Mouse (Mus musculus): Measurements from ENCODE around the gene Thbs1. TPM values are rescaled to one million over a fixed set of nuclear protein-coding genes. Genes with fewer than 3 reads are reported as not detected.

The Thbs1 gene
- polyA plus RNA-seq, 1 experiment from 2014 or later: 5.8 TPM

GRCm38 (mm10) chr2:118081581-118081980 lies 30.1 kb upstream of the Thbs1 start:
- ATAC-seq: no peak
- DNase-seq (ENCODE audit: low spot score): no peak
- Histone ChIP-seq H3K27ac (ENCODE audit: low read depth, low read length) (no peak overlapping the region), H3K9me3 (replicated peaks; ENCODE audit: control insufficient read depth, low read length) (no peaks in the 10 kb centered on the region), H3K9ac (ENCODE audit: low read length) (no peak overlapping the region), H3K36me3 (ENCODE audit: control insufficient read depth, insufficient read depth, low read length) (no peaks in the 10 kb centered on the region), H3K4me3 (ENCODE audit: low read depth, low read length) (no peak overlapping the region), H3K4me2 (ENCODE audit: low read length) (no peak overlapping the region), H3K27me3 (replicated peaks; ENCODE audit: control insufficient read depth, insufficient read depth, low read length) (no peaks in the 10 kb centered on the region), H3K4me1 (ENCODE audit: control insufficient read depth, insufficient read depth, low read length) (no peaks in the 10 kb centered on the region)
- 80% methylated on average over 5 of the region's 5 CpGs for WGBS

GRCm38 (mm10) chr2:118083652-118084051 lies 28.0 kb upstream of the Thbs1 start:
- 93% methylated on average over 6 of the region's 6 CpGs for WGBS
- ATAC-seq: no peak

DNA sequence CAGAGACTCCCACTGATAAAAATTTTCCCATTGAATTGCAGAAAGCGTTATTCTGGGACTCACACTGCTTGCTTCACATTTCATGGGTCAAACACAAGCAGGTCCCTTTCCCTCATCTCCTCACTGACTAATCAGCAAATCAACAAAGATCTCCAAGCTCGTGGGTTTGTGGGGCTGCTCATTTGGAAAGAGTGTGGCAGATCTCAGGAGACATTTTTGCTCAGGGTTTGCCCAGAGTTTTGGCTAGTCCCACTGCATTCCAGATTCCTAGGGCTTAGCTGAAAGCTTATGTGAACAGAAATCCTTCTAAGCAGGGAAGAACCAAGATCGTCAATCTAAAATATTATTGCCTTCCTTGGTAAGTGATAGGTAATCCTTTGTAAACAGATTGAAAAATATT lies 27.0 kb upstream of the Thbs1 start:
- 79% methylated on average over 3 of the region's 3 CpGs for WGBS
- no peak for DNase-seq (ENCODE audit: low spot score)
- no peaks in the 10 kb centered on the region for H3K9me3 ChIP-seq (replicated peaks; ENCODE audit: control insufficient read depth, low read length)
- H3K27me3 ChIP-seq (replicated peaks; ENCODE audit: control insufficient read depth, insufficient read depth, low read length): no peaks in the 10 kb centered on the region
- no peak overlapping the region for H3K27ac ChIP-seq (ENCODE audit: low read depth, low read length)
- H3K4me1 ChIP-seq (ENCODE audit: control insufficient read depth, insufficient read depth, low read length): no peaks in the 10 kb centered on the region
- no peaks in the 10 kb centered on the region for H3K36me3 ChIP-seq (ENCODE audit: control insufficient read depth, insufficient read depth, low read length)
- no peak overlapping the region for H3K9ac ChIP-seq (ENCODE audit: low read length)
- H3K4me2 ChIP-seq (ENCODE audit: low read length): no peak overlapping the region
- ATAC-seq: no peak
- no peak overlapping the region for H3K4me3 ChIP-seq (ENCODE audit: low read depth, low read length)

More at GRCm38 (mm10) chr2:118083652-118084051, 28.0 kb upstream of the Thbs1 start:
- no peaks in the 10 kb centered on the region for H3K27me3 ChIP-seq (replicated peaks; ENCODE audit: control insufficient read depth, insufficient read depth, low read length)
- no peaks in the 10 kb centered on the region for H3K9me3 ChIP-seq (replicated peaks; ENCODE audit: control insufficient read depth, low read length)
- no peak overlapping the region for H3K27ac ChIP-seq (ENCODE audit: low read depth, low read length)
- no peak for DNase-seq (ENCODE audit: low spot score)
- H3K36me3 ChIP-seq (ENCODE audit: control insufficient read depth, insufficient read depth, low read length): no peaks in the 10 kb centered on the region
- no peak overlapping the region for H3K4me2 ChIP-seq (ENCODE audit: low read length)
- H3K4me1 ChIP-seq (ENCODE audit: control insufficient read depth, insufficient read depth, low read length): no peaks in the 10 kb centered on the region
- no peak overlapping the region for H3K4me3 ChIP-seq (ENCODE audit: low read depth, low read length)
- no peak overlapping the region for H3K9ac ChIP-seq (ENCODE audit: low read length)

DNA sequence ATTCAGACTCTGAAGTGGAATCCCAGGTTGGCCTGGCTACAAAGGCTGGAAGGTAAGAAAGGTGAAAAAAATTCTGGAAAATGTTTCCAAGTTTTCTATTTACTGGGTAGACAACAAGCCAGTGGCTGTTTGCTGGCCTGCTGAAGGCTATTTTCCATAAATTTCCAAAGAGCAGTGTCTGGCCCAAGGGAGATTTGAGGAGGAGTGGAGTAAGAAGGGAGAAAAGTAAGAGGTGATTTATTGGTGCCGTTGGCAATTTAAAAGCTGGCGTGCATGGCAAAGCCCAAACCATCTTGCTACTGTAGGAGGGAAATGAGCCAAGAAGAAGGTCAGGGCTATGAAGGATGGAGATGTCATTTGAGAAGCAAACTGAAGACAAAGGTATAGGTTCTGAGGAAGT lies 26.0 kb upstream of the Thbs1 start:
- no peak overlapping the region for H3K9ac ChIP-seq (ENCODE audit: low read length)
- H3K4me2 ChIP-seq (ENCODE audit: low read length): no peak overlapping the region
- ATAC-seq: no peak
- no peaks in the 10 kb centered on the region for H3K27me3 ChIP-seq (replicated peaks; ENCODE audit: control insufficient read depth, insufficient read depth, low read length)
- DNase-seq (ENCODE audit: low spot score): no peak
- H3K4me3 ChIP-seq (ENCODE audit: low read depth, low read length): no peak overlapping the region
- no peaks in the 10 kb centered on the region for H3K36me3 ChIP-seq (ENCODE audit: control insufficient read depth, insufficient read depth, low read length)
- H3K9me3 ChIP-seq (replicated peaks; ENCODE audit: control insufficient read depth, low read length): no peaks in the 10 kb centered on the region
- H3K27ac ChIP-seq (ENCODE audit: low read depth, low read length): no peak overlapping the region
- 89% methylated on average over 2 of the region's 2 CpGs for WGBS
- H3K4me1 ChIP-seq (ENCODE audit: control insufficient read depth, insufficient read depth, low read length): no peaks in the 10 kb centered on the region

GRCm38 (mm10) chr2:118087044-118087726 lies 24.5 kb upstream of the Thbs1 start:
- H3K27me3 ChIP-seq (replicated peaks; ENCODE audit: control insufficient read depth, insufficient read depth, low read length): no peaks in the 10 kb centered on the region
- H3K4me1 ChIP-seq (ENCODE audit: control insufficient read depth, insufficient read depth, low read length): no peaks in the 10 kb centered on the region
- no peaks in the 10 kb centered on the region for H3K36me3 ChIP-seq (ENCODE audit: control insufficient read depth, insufficient read depth, low read length)
- H3K4me3 ChIP-seq (ENCODE audit: low read depth, low read length): no peak overlapping the region
- no peak for ATAC-seq
- WGBS: 80% methylated on average over 10 of the region's 10 CpGs
- no peak for DNase-seq (ENCODE audit: low spot score)
- no peak overlapping the region for H3K4me2 ChIP-seq (ENCODE audit: low read length)
- H3K9ac ChIP-seq (ENCODE audit: low read length): no peak overlapping the region
- H3K27ac ChIP-seq (ENCODE audit: low read depth, low read length): no peak overlapping the region
- no peaks in the 10 kb centered on the region for H3K9me3 ChIP-seq (replicated peaks; ENCODE audit: control insufficient read depth, low read length)

GRCm38 (mm10) chr2:118091226-118091625 lies 20.4 kb upstream of the Thbs1 start:
- H3K9ac ChIP-seq (ENCODE audit: low read length): no peak overlapping the region
- DNase-seq (ENCODE audit: low spot score): no peak
- H3K4me1 ChIP-seq (ENCODE audit: control insufficient read depth, insufficient read depth, low read length): no peaks in the 10 kb centered on the region
- H3K36me3 ChIP-seq (ENCODE audit: control insufficient read depth, insufficient read depth, low read length): no peaks in the 10 kb centered on the region
- no peak overlapping the region for H3K4me2 ChIP-seq (ENCODE audit: low read length)
- no peaks in the 10 kb centered on the region for H3K9me3 ChIP-seq (replicated peaks; ENCODE audit: control insufficient read depth, low read length)
- WGBS: 90% methylated on average over 5 of the region's 5 CpGs
- no peaks in the 10 kb centered on the region for H3K27me3 ChIP-seq (replicated peaks; ENCODE audit: control insufficient read depth, insufficient read depth, low read length)
- H3K4me3 ChIP-seq (ENCODE audit: low read depth, low read length): no peak overlapping the region
- no peak overlapping the region for H3K27ac ChIP-seq (ENCODE audit: low read depth, low read length)
- ATAC-seq: no peak

GRCm38 (mm10) chr2:118099104-118099503 lies 12.6 kb upstream of the Thbs1 start:
- DNase-seq (ENCODE audit: low spot score) (peak; percentile 34), ATAC-seq (peak; percentile 46; the same call in 1 of the 2 replicates)
- Histone ChIP-seq H3K4me3 (ENCODE audit: low read depth, low read length) (no peak overlapping the region), H3K9me3 (replicated peaks; ENCODE audit: control insufficient read depth, low read length) (no peaks in the 10 kb centered on the region), H3K4me2 (ENCODE audit: low read length) (no peak overlapping the region), H3K27me3 (replicated peaks; ENCODE audit: control insufficient read depth, insufficient read depth, low read length) (no peaks in the 10 kb centered on the region), H3K9ac (ENCODE audit: low read length) (no peak overlapping the region), H3K27ac (ENCODE audit: low read depth, low read length) (no peak overlapping the region), H3K36me3 (ENCODE audit: control insufficient read depth, insufficient read depth, low read length) (no peaks in the 10 kb centered on the region), H3K4me1 (ENCODE audit: control insufficient read depth, insufficient read depth, low read length) (no peaks in the 10 kb centered on the region)
- whole genome bisulfite sequencing: 43% methylated on average over 4 of the region's 4 CpGs

GRCm38 (mm10) chr2:118102169-118102568 lies 9.5 kb upstream of the Thbs1 start:
- Histone ChIP-seq H3K4me3 (ENCODE audit: low read depth, low read length) (no peak overlapping the region), H3K4me1 (ENCODE audit: control insufficient read depth, insufficient read depth, low read length) (no peaks in the 10 kb centered on the region), H3K27ac (ENCODE audit: low read depth, low read length) (no peak overlapping the region), H3K4me2 (ENCODE audit: low read length) (no peak overlapping the region), H3K9me3 (replicated peaks; ENCODE audit: control insufficient read depth, low read length) (no peaks in the 10 kb centered on the region), H3K9ac (ENCODE audit: low read length) (no peak overlapping the region), H3K36me3 (ENCODE audit: control insufficient read depth, insufficient read depth, low read length) (no peaks in the 10 kb centered on the region), H3K27me3 (replicated peaks; ENCODE audit: control insufficient read depth, insufficient read depth, low read length) (no peaks in the 10 kb centered on the region)
- DNase-seq (ENCODE audit: low spot score) (no peak), ATAC-seq (no peak)
- 33% methylated on average over 4 of the region's 4 CpGs for WGBS

DNA sequence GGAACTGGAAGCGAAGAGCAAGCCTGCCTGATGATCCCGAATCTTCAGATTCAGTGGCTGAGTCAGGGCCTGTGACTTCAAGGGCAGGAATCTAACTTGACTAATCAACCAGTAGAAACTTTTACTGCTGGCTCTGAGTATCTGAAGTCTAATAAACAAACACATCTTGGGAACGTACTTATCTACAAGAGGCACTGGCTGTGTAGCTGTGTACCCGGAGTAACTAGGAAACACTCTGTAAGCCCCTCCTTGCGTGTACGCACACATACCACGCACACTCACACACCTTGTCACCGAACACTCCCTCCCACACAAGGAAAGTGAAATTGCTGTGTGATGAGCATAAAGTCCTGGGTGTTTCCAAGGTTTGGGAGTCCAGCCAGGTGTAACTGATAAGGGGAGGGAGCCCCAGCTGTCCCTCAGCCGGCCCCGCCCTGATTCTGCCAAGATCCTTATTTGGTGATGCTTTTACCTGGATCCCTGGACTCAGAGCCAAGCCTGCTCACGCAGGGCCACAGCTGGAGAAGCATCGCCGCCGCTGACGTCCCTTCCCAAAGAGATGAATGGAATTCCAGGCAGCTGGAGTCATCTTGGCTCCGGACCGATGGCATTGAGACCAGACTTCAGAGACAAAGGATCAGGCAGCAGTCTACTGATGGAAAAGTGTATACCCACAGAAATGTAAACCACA lies 1.3 kb upstream of the Thbs1 start:
- Histone ChIP-seq H3K27ac (ENCODE audit: low read depth, low read length) (no peak overlapping the region), H3K9ac (ENCODE audit: low read length) (peak overlapping the region; percentile 52; the same call in 1 of the 2 replicates), H3K9me3 (replicated peaks; ENCODE audit: control insufficient read depth, low read length) (no peaks in the 10 kb centered on the region), H3K36me3 (ENCODE audit: control insufficient read depth, insufficient read depth, low read length) (no peaks in the 10 kb centered on the region), H3K27me3 (replicated peaks; ENCODE audit: control insufficient read depth, insufficient read depth, low read length) (peaks cover 5% of the 10 kb centered on the region; the same call in 1 of the 2 replicates), H3K4me2 (ENCODE audit: low read length) (peak overlapping the region; percentile 90), H3K4me3 (ENCODE audit: low read depth, low read length) (peak overlapping the region; percentile 49), H3K4me1 (ENCODE audit: control insufficient read depth, insufficient read depth, low read length) (peaks cover 8% of the 10 kb centered on the region)
- WGBS: 35% methylated on average over 17 of the region's 17 CpGs
- peak; percentile 49 for DNase-seq (ENCODE audit: low spot score)
- ATAC-seq: peak; percentile 47
